Comparison of ENCODE assay signal across 8 mouse cellular contexts in genomic region chr4:59360704-59361103, GRCm38 (mm10).
DNase-seq lines count a peak whose midpoint lies in the region; ATAC-seq lines count a peak whose summit lies in the region.

No protein-coding gene starts in this region.

- ATAC-seq in liver, embryonic 16.5 days (ENCODE audit: low read depth) = no peak
- ATAC-seq in neural tube, embryonic 15.5 days (ENCODE audit: low FRiP score) = peak; percentile 63; the same call in 1 of the 2 replicates

- H3K4me3 ChIP-seq in liver, embryonic 16.5 days (ENCODE audit: low read depth, low read length) = no peak overlapping the region
- no peak overlapping the region for H3K4me3 ChIP-seq in neural tube, embryonic 15.5 days (replicated peaks)

- no peaks in the 10 kb centered on the region for H3K9me3 ChIP-seq in liver, embryonic 16.5 days (replicated peaks; ENCODE audit: control insufficient read depth, low read length)
- H3K9me3 ChIP-seq in neural tube, embryonic 15.5 days (replicated peaks) = no peaks in the 10 kb centered on the region

- no peak overlapping the region; the same call in 1 of the 2 replicates for H3K4me2 ChIP-seq in liver, embryonic 16.5 days (ENCODE audit: low read depth, low read length)
- H3K4me2 ChIP-seq in neural tube, embryonic 15.5 days = peak overlapping the region; percentile 32; the same call in 1 of the 2 replicates

- H3K4me1 ChIP-seq in liver, embryonic 16.5 days (ENCODE audit: control insufficient read depth, low read depth, low read length) = peaks cover 13% of the 10 kb centered on the region
- H3K4me1 ChIP-seq in neural tube, embryonic 15.5 days = peaks cover 16% of the 10 kb centered on the region

- WGBS in liver, embryonic 16.5 days (ENCODE audit: insufficient replicate concordance) = 10% methylated on average over 15 of the region's 15 CpGs
- 3% methylated on average over 15 of the region's 15 CpGs for WGBS in neural tube, embryonic 15.5 days

- 0 out of 2 replicates have a peak overlapping the region, but pooled peaks have one; percentile 5 for H3K9ac ChIP-seq in liver, embryonic 16.5 days (ENCODE audit: low read depth, low read length)
- no peak overlapping the region for H3K9ac ChIP-seq in neural tube, embryonic 15.5 days (replicated peaks)

- H3K27ac ChIP-seq in liver, embryonic 16.5 days (ENCODE audit: low read length) = no peak overlapping the region
- H3K27ac ChIP-seq in neural tube, embryonic 15.5 days (replicated peaks) = no peak overlapping the region

- DNase-seq in 416B (ENCODE audit: low read depth) (peak; percentile 31), adipocyte (ENCODE audit: low spot score) (peak; percentile 70)
- peak; percentile 88 for DNase-seq in embryo, embryonic 10 days (ENCODE audit: low spot score)
- DNase-seq in heart, adult 8-10 months (ENCODE audit: low spot score) = peak; percentile 79
- peak; percentile 82 to 93 for DNase-seq in kidney, postnatal 25 days
- peak; percentile 40 for DNase-seq in testis, postnatal 14 days (ENCODE audit: low spot score)

- peaks cover 7% of the 10 kb centered on the region for H3K36me3 ChIP-seq in liver, embryonic 16.5 days (ENCODE audit: control insufficient read depth, insufficient read depth)
- no peaks in the 10 kb centered on the region for H3K36me3 ChIP-seq in neural tube, embryonic 15.5 days

- no peaks in the 10 kb centered on the region for H3K27me3 ChIP-seq in liver, embryonic 16.5 days (ENCODE audit: control insufficient read depth, insufficient read depth, low read depth, low read length)
- H3K27me3 ChIP-seq in neural tube, embryonic 15.5 days (replicated peaks) = no peaks in the 10 kb centered on the region

Comparison
In these comparisons a context has a peak if more than half of its experiments do, and no peak if none do; other contexts are left out.
1. DNase-seq: peak in every context shown above with its lines; median percentile 88 in embryo, embryonic 10 days; 88 in kidney, postnatal 25 days; 79 in heart, adult 8-10 months; 70 in adipocyte; 40 in testis, postnatal 14 days; 31 in 416B.